Mouse (Mus musculus) liver, adult (tissue): ENCODE results near the gene Il17re.

Experiments used
- GATA4 ChIP-seq: IDR thresholded peaks from 2 replicates; pipeline ENCODE4 v1.6.1; 2014; ENCODE audit warnings: mild to moderate bottlenecking, low read length; ENCODE audit not compliant: insufficient replicate concordance

Gene Il17re

DNA sequence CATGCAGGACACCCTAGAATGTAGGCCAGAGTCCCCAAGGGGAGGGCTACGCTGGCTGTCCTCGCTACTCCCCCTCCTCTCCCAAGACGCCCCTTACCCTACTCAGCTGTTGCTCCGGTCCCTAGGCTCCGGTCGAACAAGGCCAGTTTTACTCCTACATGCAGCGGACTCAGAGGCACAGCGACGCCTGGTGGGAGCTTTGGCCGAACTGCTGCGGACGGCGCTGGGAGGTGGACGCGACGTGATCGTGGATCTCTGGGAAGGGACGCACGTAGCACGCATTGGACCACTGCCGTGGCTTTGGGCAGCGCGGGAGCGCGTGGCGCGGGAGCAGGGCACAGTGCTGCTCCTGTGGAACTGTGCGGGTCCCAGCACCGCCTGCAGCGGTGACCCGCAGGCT, 11.1 kb downstream of the Il17re start:
- TF ChIP-seq GATA4 = no peak

- TF ChIP-seq GATA4 = no peak
Measured at GRCm38 (mm10) chr6:113471297-113471936, 13.1 kb downstream of the Il17re start, which contains the start of gene Il17rc. TSS of gene Il17rc (plus strand) at chr6:113471427.

DNA sequence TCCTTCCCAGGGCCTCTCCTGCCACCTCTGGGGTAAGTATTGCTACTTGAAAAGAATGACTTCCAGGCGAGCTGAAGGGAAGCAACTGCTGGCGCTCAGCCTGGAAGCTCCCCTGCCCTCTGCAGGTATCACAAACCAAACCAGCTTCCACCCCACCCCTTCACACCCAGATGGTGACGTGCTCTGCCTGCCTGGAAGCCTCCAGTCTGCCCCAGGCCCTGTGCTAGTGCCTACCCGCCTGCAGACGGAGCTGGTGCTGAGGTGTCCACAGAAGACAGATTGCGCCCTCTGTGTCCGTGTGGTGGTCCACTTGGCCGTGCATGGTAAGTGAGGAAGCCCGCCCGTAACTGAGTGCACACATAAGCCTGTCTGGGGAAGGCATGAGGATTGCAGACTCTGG, 13.8 kb downstream of the Il17re start:
- TF ChIP-seq GATA4 = no peak

DNA sequence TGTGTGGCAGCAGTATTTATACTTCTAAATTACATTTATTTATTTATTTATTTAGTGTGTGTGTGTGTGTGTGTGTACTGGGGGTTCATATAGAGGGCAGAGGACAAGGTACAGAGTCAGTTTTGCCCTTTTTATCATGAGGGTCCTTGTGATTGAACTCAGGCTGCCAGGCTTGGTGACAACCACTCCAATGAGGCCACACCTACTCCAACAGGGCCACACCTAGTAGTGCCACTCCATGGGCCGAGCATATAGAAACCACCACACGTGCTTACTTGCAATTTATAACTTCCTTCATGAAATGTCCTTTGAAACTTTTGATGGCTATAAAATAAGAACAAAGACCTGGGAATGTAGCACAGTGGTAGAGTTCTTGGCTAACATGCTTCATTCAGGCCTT, 15.0 kb downstream of the Il17re start:
- no peak for TF ChIP-seq GATA4

GRCm38 (mm10) chr6:113473715-113474114, 15.4 kb downstream of the Il17re start:
- no peak for TF ChIP-seq GATA4

DNA sequence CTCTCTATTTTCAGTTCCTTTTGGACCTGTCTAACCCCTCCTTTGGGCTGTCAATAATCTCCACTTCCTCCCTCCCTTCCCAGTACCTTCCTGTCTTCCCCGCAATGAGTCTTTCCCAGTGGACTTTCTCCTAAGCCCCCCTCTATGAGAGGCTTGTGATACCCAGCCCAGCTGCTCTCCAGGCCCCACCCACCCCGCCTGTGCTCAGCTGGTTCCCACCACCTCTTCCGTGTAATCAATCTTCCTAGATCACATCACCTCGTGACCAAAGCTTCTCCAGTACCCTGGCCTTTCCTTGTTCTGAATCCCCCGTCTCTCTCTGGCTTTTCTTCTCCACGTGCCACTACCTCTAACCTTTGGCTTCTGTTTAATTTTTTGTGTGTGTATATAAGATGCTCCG, 19.1 kb downstream of the Il17re start:
- TF ChIP-seq GATA4 = no peak

DNA sequence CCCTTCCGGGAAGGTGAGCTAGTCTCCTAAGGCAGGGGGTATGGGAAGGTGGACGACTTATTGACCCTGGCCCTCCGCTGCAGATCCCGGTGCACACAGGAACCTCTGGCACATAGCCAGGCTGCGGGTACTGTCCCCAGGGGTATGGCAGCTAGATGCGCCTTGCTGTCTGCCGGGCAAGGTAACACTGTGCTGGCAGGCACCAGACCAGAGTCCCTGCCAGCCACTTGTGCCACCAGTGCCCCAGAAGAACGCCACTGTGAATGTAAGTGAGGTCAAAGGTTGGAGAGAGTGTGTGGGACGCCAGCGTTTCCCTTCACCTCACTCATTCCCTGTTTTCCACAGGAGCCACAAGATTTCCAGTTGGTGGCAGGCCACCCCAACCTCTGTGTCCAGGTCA, 20.6 kb downstream of the Il17re start:
- TF ChIP-seq GATA4 = no peak

GRCm38 (mm10) chr6:113480555-113481373, 22.5 kb downstream of the Il17re start:
- TF ChIP-seq GATA4 = no peak

DNA sequence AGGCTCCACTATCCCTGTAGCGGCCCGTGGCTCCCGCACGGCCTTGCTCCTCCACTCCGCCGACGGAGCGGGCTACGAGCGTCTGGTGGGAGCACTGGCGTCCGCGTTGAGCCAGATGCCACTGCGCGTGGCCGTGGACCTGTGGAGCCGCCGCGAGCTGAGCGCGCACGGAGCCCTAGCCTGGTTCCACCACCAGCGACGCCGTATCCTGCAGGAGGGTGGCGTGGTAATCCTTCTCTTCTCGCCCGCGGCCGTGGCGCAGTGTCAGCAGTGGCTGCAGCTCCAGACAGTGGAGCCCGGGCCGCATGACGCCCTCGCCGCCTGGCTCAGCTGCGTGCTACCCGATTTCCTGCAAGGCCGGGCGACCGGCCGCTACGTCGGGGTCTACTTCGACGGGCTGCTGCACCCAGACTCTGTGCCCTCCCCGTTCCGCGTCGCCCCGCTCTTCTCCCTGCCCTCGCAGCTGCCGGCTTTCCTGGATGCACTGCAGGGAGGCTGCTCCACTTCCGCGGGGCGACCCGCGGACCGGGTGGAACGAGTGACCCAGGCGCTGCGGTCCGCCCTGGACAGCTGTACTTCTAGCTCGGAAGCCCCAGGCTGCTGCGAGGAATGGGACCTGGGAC, 24.3 kb downstream of the Il17re start:
- TF ChIP-seq GATA4 = no peak

GRCm38 (mm10) chr6:113483100-113483615, 24.9 kb downstream of the Il17re start, which contains the start of gene Creld1:
TSS of gene Creld1 (plus strand) at chr6:113483297.
- TF ChIP-seq GATA4 = no peak

DNA sequence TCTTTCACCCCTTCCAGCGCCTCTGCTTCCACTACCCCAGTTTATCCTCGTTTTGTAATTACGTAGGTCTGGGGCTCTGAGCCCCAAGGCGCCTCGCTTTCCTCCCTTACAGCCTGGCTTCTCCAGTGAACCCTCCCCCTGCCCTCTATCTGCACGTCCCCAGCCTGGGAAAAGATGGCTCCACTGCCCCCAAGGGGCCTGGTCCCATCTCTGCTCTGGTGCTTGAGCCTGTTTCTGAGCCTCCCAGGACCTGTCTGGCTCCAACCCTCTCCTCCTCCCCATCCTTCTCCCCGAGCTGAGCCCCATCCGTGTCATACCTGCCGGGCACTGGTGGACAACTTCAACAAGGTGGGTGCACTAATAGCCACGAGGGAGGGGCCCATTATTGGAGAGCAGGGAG, 25.4 kb downstream of the Il17re start:
- TF ChIP-seq GATA4 = no peak

DNA sequence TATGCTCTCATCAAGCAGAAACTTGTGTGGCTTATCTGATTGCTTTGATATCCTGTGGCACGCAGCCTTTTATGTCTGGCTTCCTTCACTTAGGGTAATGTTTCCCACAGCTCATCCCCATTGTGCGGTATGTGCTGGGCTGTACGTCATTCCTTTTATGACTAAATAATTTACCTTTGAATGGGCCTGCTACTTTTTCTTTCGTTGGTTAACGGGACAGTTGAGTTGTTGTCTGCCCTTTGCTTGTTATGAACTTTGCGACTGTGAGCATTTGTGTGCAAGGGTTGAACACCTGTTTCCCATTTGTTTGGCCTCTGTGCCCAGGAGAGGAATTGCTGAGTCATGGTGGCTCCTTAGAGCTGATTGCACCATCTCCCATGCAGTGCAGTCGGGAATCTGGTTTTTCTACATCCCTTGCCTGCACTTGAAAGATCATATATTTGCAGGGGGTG, 28.9 kb downstream of the Il17re start:
- TF ChIP-seq GATA4 = peak; percentile 13; the same call in 1 of the 2 replicates

DNA sequence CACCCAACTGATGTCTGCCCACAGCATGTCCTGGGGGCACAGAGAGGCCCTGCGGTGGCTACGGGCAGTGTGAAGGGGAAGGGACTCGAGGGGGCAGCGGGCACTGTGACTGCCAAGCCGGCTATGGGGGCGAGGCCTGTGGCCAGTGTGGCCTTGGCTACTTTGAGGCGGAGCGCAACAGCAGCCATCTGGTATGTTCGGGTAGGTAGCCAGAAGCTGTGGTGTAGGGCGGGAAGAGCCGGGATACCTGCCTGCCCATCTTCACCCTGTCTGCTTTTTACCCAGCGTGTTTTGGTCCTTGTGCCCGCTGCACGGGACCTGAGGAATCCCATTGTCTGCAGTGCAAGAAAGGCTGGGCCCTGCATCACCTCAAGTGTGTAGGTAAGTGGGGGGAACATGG, 31.1 kb downstream of the Il17re start:
- TF ChIP-seq GATA4 = no peak

- no peak for TF ChIP-seq GATA4
Measured at GRCm38 (mm10) chr6:113492101-113492864, 34.0 kb downstream of the Il17re start.

GRCm38 (mm10) chr6:113494258-113494788, 36.0 kb downstream of the Il17re start:
- no peak for TF ChIP-seq GATA4
